Mouse (Mus musculus): ENCODE measurements around the gene Tril. TPM values are rescaled to one million over a fixed set of nuclear protein-coding genes. Genes with fewer than 3 reads are reported as not detected.

Tril gene
- total RNA-seq, 2 experiments from 2014 or later, result 70.0 to 72.0 TPM

DNA sequence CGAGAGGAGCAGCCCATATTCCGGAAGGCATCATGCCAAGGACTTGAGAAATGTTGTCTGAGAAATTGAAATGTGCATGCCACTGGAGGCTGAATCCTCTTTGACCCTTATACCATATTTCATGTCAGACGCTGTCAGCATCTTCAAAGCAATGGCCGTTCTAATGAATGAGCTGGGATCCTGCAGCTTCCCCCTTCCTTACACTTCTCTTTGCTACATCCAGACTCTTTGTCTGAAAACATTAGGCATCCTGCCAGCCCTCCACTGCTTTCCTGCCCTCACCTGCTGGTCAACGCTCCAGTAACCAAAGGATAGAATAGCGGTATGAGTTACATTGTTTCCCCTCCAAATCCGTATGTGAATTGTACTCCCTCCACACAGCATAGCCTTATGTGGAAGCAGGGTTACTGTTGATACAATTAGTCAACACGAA is 14.0 kb downstream of the Tril start:
- DNase-seq (ENCODE audit: low spot score in 2 of 2), result peak in 1 of 2 experiments; percentile 8

GRCm38 (mm10) chr6:53806021-53806420 is 14.6 kb downstream of the Tril start:
- peak in 1 of 2 experiments; percentile 7 for DNase-seq (ENCODE audit: low spot score in 2 of 2)

DNA sequence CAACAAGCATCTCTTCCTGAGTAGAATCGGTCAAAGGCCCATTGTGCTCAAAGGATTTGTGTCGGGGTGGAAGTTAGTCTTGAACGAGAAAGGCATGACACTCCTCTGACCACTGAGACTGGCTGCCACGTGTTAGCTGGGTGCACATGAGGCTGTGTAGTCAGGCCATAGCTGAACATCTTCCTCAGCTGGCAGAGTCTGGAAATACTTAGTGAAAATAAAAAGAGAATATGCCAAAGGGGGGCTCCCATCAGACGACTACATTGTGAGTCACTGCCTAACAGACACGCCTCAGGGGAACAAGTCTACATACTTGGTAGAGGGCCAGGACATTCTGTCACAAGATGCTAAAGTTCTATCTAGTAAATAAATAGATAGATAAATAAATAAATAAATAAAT is 16.5 kb downstream of the Tril start:
- no peak for DNase-seq (ENCODE audit: low spot score in 2 of 2)

- DNase-seq (ENCODE audit: low spot score in 2 of 2), result no peak
Measured at GRCm38 (mm10) chr6:53803551-53803950, 17.1 kb downstream of the Tril start.

DNA sequence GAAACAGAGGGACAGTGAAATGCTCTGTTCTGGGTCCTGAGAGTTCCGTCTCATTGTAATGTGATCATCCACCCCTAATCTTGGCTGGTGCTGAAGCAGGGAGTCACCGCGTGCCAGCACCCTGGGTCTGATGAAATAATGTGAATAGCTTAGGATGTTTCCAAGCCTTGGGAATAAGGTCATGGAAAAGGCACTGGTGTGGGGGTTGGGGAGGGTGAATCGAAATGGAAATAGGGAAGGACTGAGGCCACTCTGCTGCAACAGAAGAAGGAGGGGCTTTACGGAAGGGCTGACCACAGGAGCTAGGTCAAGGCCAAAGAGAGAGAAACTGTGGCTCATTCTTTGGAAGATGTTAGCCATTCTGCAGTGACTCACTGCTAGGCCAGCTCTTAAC is 18.7 kb downstream of the Tril start:
- DNase-seq (ENCODE audit: low spot score in 2 of 2), result peak in 1 of 2 experiments; percentile 41

DNA sequence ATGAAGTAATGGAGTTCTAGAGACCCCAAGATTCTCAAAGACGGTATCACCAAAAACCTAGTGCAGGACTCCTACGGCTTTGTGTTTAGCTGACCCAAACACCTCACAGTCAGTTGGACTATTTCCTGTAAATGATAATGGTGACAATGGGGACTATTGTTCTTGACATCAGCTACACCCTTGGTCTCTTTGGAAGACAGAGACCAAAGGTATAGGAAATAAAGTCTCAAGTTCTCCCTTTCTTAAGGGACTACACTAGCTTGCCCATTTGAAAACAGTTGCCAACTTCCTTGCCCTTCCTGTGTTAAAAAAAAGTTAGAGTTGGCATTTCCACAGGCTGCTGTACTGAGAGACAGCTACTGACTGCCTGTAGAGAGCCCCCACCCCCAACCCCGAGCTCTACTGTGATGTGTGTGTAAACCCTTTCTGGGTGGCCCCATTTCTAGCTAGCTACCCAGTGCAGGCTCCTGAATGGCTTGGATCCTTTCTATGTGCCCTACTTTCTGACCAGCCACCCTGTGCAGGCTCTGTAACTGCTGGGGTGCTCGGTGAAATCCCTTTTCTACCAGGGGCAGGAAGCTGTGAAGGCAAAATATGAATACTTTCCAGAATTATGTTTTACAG is 19.2 kb downstream of the Tril start:
- DNase-seq (ENCODE audit: low spot score in 2 of 2), result peak in 1 of 2 experiments; percentile 41

DNA sequence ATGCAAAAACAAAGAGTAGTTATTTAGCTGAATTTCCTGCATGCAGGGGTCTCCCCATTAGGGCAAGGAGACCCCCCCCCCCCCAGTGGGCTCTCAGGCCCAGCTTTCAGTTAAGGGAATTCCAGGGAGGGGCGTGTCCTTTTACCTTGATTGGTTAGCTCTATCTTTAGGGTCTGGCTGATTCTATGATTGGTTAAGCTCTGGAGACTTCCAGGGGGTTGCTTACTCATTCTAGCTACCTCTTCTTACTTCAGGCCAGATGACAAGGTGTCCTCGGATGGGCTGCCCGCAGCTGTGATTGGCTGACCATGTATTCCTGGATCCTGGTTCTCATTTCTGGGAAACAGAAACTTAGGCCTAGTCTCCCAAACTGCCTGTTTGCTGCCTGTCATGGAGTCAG is 21.8 kb downstream of the Tril start:
- no peak for DNase-seq (ENCODE audit: low spot score in 2 of 2)

- DNase-seq (ENCODE audit: low spot score in 2 of 2), result no peak
Measured at GRCm38 (mm10) chr6:53796835-53797234, 23.8 kb downstream of the Tril start.

DNA sequence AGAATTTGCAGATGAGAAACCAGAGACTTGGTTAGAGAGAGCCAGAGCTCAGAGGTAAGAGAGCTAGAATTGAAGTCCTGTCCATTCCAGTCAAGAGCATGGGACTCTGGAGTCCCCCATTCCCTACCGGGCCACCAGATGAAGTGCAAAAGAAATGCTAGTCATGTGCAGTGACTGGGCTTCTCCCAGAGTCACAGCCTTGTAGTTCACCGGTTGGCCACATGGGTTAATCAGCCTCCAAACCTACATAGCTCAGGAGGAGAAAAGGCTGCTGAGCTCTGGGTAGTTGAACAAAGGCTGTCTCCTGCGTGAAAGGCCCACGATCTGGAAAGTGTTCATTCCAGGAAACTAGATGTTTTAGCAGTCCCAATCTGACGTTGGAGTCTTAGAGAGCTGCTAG is 24.8 kb downstream of the Tril start:
- DNase-seq (ENCODE audit: low spot score in 2 of 2), result peak; percentile 58

DNA sequence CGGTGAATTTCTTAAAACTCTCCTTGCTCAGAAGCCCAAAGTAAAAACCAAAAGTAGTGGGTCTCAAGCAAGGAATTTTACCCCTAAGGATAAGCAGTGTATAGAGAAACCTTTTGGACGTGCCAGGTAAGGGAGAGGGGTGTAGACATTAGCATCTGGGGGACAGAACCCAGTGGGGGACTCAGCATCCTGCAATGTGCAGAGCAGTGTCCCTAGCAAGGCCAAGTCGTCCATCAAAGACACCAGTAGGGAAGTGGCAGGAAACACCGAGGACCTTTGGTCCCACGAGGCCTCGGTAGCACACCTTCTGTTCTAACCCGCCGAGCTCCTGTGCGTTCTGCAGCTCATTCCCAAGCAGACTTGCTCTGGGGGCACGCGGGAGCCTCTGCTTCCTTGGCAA is 25.6 kb downstream of the Tril start:
- no peak for DNase-seq (ENCODE audit: low spot score in 2 of 2)

GRCm38 (mm10) chr6:53794323-53794971 is 26.2 kb downstream of the Tril start:
- DNase-seq (ENCODE audit: low spot score in 2 of 2), result peak; percentile 83 to 91

DNA sequence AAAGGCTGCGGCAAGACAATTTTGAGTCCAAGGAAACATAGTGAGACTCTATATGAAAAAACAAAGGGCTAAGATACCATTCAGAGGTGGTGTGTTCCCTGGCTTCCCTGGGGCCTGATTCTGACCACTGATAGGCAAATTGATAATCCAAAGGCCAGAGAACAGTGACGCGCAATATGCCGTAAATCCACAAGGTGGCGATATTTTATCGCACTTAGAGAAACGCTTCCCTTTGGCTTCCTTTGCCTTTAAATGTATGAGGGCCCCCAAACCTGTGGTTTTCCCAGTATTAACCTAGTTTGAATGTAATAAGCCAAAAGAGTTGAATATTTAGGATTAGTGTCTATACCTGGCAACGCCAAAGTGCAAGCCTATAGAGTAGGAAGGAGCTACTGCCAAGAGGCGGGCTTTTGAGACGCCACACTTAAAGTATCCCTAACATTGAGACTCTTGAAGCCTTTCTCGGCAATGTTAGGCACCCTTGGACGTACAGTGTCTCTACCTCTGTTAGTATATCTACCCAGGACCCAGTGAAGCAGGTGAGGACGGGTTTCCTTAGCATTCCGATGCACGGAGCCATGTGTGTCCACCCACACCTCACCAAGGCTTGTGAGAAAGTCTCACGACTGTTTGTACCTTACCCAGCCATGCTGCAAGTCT is 37.6 kb downstream of the Tril start:
- peak; percentile 76 to 79 for DNase-seq (ENCODE audit: low spot score in 2 of 2)

DNA sequence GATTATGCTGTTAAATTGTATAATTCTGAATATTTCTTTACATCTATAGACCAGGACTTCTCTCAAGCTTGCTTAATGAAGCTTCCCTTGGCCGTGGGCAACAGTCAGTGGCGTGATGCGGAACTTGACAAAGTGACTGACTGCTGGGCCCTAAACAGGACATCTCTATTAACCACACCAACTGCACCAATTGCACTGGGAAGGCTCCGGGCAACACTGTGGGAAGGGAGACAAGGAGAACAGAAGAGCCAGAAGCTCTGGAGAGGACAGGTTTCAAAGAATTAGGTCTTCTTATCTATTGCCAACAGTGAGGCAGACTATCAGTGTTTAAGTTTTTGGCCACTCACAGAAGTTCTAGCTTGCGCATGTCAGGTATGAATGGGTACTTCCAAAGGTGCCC is 38.4 kb downstream of the Tril start:
- DNase-seq (ENCODE audit: low spot score in 2 of 2), result no peak

DNA sequence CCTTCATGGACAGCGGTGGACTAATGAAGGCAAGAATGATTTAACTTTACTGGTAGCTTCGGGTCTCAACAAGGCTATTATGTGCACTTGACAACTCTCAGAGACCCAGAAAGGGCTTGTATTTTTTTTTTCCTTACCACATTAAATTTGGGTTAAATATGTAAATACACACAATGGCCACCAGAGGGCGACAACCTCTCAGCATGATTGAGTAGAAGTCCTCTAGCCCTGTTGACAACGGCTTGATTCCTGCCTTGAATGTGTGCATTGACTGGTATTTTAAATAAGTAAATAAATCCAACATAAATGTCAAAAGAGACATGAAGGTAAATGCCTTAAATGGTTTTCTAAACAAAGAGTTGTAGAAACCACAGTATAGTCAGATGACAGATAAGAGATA is 39.5 kb downstream of the Tril start:
- peak; percentile 63 to 74 for DNase-seq (ENCODE audit: low spot score in 2 of 2)

GRCm38 (mm10) chr6:53780008-53780407 is 40.6 kb downstream of the Tril start:
- DNase-seq (ENCODE audit: low spot score in 2 of 2), result no peak

DNA sequence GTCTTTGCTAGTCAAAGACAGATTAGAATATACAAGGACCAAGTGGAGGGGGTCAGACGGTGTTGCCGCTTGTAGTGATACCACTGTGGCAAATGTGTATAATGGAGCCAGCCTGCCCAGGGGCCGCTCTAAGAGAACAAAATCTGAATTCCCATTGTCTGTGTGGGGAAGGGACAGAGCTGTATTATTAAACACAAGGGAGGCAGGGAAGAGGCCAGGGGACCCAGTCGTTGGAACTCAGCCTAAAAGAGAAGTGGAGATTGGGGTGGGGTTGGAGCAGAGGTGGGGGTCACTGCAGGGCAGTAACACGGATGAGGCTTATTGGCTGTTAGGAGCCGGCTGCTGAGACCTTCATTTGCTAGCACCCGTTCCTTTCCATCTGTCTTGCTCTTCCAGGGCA is 41.1 kb downstream of the Tril start:
- DNase-seq (ENCODE audit: low spot score in 2 of 2), result no peak

GRCm38 (mm10) chr6:53778424-53778955 is 42.1 kb downstream of the Tril start:
- DNase-seq (ENCODE audit: low spot score in 2 of 2), result no peak

DNA sequence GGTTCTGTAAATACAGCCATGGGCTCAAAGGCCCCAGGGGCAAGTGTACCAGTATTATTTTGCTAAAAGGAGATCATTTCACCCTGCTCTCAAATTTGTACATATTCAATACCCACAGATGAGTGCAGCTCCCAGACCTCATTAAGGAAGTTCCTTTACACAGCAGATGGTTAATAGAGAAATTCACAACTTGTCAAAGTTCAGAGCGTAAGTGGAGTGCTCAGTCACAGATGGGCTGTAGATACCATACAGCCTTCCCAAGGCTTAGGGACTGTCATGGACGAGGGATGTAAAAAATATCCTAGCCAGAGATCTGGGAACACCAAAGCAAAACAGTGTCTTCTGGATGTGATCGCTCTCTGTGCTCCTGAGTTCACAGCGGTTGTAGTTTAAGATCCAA is 52.4 kb downstream of the Tril start:
- DNase-seq (ENCODE audit: low spot score in 2 of 2), result no peak

DNA sequence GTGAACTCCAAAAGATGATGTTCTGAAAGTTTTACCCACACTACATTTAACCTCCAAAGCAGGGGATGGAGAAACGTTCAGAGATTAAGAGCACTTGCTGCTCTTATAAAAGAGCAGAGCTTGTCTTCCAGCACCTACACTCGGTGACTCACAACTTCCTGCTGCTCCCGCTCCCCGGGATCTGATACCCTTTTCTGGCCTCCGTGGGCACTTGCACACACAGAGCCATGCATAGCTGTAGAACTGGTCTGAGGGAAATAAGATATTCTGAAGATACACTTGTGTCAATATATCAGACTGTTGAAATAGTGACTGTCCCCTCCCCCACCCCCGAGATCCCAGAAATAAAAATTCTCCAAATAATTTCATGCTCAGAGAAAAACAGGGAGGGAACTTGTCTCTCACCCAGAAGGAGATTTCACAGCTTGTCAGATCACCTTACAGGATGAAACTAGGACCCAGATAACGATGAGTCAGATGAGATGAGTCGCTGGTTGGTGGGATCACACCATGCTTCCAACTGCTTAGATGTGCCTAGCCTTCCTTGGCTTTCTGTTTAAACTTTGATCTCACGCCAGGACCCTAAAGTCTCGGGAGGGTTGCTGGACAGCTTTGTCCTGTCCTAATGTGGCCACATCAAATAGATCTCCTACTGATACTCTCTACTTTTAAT is 54.3 kb downstream of the Tril start:
- no peak for DNase-seq (ENCODE audit: low spot score in 2 of 2)

DNA sequence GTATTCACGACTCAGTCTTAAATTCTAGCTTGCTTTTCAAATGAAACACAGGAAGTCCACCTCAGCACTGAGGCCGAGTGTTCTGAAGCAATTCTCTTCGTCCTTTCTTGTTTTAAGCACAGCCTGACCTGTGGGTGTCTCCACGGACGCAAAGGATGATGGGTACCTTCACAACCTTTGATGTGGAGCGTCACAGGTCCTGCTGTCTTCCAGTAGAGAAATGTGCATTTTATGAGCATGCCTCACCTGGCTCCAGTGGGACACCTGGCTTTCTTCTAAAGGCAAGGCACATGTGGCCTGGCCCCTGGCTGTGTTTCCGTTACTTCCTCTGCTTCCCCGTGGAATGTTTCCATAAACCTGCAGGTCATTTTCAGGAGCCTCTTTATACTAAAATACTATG is 54.9 kb downstream of the Tril start:
- DNase-seq (ENCODE audit: low spot score in 2 of 2), result no peak

All from layer of hippocampus, postnatal 10 days (tissue).